Mouse (Mus musculus): ENCODE results near the gene Ppm1n.

The Ppm1n gene

GRCm38 (mm10) chr7:19279581-19280114, at the start of gene Ppm1n:
TSS of gene Ppm1n (minus strand) at chr7:19280064.
- DNase-seq (ENCODE audit: low read depth, low spot score), result no peak

- DNase-seq (ENCODE audit: low read depth, low spot score), result peak; percentile 47
Observed at GRCm38 (mm10) chr7:19328425-19328824, 48.6 kb upstream of the Ppm1n start.

GRCm38 (mm10) chr7:19327782-19328181, 47.9 kb upstream of the Ppm1n start:
- DNase-seq (ENCODE audit: low read depth, low spot score), result no peak

DNA sequence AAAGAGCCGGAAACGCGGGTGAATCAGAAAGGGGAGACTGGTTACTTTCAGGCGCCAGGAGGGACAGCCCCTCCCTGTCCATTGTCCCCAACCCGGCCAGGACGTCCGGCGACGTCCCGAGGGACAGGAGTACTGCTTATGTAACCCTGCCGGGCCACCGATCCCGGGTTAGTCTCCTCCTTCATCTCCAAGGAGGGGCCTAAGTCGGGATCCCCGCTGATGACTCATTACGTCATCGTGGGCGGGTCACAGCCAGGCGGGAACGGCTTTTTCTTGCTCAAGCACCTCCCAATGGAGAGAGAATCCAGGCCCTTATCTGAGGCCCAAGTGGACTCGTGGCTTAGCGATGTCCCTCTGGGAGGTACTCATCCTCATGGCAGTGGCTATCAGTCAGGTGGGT, 47.3 kb upstream of the Ppm1n start:
- no peak for DNase-seq (ENCODE audit: low read depth, low spot score)

DNA sequence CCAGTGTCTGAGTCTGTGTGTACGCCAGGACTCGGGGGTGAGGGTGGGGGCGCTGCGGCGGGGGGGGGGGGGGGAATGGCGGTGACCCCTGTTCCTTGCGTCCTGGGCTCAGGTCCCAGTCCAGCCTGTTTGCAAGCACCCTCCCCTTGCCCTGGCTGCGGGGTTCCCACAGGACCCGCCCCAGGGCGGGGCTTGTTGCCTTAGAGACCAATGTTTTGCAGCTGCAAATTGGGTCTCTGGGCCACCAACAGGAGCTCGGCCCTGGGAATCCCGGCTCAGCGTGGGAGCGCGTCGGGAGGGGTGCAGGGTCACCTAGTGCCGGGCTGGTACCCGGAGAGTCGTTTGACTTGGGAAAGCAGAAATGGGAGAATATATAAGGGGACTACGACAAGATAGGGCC, 46.5 kb upstream of the Ppm1n start:
- peak; percentile 85 for DNase-seq (ENCODE audit: low read depth, low spot score)

DNA sequence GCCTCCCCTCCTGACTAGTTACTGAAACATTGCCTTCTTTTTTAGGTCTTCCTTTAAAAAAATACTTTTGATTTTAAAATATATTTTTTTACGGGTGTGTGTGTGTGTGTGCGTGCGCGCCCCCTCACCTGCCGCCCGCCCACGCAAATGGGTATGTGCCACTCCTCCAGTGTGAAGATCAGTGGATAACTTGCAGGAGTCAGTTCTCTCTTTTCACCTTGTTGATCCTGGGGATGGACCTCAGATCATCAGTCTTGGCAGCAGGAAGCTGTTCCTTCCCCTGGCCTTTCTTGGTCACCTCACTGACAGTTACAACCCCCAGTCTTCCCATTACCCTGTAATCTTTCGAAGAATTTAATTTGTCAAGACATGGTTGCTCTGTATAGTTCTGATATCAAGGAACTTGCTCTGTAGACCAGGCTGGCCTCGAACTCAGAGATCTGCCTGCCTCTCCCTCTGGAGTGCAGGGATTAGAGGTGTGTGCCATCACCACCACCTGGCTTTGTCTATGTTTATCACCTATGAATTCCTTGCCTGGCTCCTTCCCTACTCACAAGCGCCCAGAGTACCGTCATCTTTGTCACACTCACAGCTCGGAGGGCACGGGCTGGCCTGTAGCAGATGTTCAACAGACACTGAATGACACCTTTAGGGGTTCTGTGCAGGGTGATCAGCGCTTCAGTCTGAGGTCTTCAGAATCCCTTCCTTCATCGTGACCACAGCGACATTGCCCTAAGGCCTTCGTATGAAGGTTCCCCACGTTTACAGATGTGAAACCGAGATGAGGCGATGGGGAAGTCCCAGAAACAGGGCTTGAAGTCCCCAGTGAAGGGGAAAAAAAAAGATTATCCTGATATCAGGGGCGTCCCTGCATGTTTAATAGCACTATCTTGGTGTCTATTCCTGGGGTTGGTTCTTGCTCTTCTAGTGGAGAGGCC, 45.7 kb upstream of the Ppm1n start:
- peak; percentile 87 for DNase-seq (ENCODE audit: low read depth, low spot score)

DNA sequence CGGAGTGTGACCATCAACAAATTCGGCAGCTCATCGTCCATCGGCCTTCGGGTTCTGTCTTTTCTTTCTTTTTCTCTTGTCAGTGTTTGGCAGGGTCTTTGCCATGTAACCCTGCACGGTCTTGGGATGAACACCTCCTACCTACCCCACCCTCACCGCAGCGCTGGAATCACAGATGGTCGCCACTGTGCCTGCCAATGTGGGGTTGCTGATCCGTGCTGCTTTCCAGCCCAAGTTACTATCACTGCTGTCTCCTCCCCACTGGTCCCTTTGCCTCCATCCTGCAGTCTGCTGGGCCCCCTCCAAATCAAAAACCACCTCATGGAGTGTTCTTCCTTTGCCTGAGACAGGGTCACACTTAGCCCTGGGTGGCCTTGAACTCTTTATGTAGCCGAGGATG, 44.4 kb upstream of the Ppm1n start:
- DNase-seq (ENCODE audit: low read depth, low spot score), result no peak

GRCm38 (mm10) chr7:19322489-19322888, 42.6 kb upstream of the Ppm1n start:
- DNase-seq (ENCODE audit: low read depth, low spot score), result no peak

- DNase-seq (ENCODE audit: low read depth, low spot score), result peak; percentile 68
Observed at GRCm38 (mm10) chr7:19321464-19321863, 41.6 kb upstream of the Ppm1n start.

DNA sequence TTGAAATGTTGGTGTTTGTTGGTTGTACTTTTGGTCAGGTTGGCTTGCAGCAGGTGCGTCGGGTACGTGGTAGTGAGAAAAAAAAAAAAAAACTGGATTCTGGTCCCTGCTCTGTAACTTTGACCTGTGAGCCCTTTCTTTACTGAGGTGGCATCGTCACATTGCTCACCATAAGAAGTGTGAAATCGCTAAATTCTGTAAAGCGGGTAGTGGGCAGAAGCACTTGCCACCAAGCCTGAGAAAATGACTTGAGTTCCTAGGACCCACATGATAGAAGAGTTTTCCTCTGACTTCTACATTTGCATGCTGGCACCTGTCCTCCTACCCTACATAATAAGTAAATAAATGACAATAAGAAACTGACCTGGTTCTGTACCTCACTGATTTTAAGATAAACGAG, 40.8 kb upstream of the Ppm1n start:
- DNase-seq (ENCODE audit: low read depth, low spot score), result no peak

- DNase-seq (ENCODE audit: low read depth, low spot score), result peak; percentile 95
Observed at GRCm38 (mm10) chr7:19319906-19320305, 40.0 kb upstream of the Ppm1n start.

- DNase-seq (ENCODE audit: low read depth, low spot score), result no peak
Observed at GRCm38 (mm10) chr7:19319458-19319857, 39.6 kb upstream of the Ppm1n start.

- peak; percentile 45 for DNase-seq (ENCODE audit: low read depth, low spot score)
Observed at GRCm38 (mm10) chr7:19318676-19319075, 38.8 kb upstream of the Ppm1n start.

- DNase-seq (ENCODE audit: low read depth, low spot score), result no peak
Observed at GRCm38 (mm10) chr7:19318201-19318600, 38.3 kb upstream of the Ppm1n start.

- no peak for DNase-seq (ENCODE audit: low read depth, low spot score)
Observed at GRCm38 (mm10) chr7:19316451-19317161, 36.7 kb upstream of the Ppm1n start.

GRCm38 (mm10) chr7:19314033-19314432, 34.2 kb upstream of the Ppm1n start:
- no peak for DNase-seq (ENCODE audit: low read depth, low spot score)

- no peak for DNase-seq (ENCODE audit: low read depth, low spot score)
Observed at GRCm38 (mm10) chr7:19311991-19312390, 32.1 kb upstream of the Ppm1n start.

DNA sequence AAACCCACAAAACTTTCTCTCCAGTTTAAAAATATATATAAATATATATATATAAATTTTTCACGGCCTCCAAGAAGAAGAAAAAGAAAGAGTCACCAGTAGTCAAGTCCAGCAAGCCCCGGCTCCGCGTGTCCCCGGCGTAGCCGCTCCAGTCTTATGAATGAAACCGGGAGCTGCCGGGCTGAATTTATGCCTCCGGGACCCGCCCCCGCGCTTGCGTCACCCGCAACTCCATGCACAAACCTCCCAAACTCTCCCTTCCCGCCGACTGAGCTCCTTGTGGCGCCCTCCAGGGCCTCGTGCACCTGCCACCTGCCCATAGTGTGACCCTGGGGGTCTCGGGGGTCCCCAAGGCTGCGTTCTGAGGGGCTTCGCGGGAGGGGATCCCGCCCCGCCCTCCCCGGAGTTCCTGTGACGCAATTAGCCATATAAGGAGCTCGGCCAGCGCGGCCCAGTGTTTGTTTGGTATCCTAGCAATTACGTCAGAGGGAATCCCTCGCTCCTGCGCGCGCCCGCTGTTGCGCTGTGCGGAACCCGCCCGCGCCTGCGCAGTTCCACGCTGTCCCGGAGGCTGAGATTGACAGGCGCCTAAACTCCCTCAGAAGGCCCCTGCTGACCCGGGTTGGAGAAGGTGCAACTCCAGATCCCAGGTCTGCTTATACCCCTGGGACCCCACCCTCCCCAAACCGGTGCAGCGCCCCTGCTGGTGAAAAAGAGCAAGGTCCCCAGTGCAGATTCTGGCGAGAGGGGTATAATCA, 30.2 kb upstream of the Ppm1n start, which contains the start of gene Fosb:
Gene Fosb (minus strand): TSS at position 168 of the 758 bp plus-strand sequence.
- DNase-seq (ENCODE audit: low read depth, low spot score), result peak; percentile 98

GRCm38 (mm10) chr7:19309278-19309883, 29.5 kb upstream of the Ppm1n start:
- peak; percentile 63 for DNase-seq (ENCODE audit: low read depth, low spot score)

DNA sequence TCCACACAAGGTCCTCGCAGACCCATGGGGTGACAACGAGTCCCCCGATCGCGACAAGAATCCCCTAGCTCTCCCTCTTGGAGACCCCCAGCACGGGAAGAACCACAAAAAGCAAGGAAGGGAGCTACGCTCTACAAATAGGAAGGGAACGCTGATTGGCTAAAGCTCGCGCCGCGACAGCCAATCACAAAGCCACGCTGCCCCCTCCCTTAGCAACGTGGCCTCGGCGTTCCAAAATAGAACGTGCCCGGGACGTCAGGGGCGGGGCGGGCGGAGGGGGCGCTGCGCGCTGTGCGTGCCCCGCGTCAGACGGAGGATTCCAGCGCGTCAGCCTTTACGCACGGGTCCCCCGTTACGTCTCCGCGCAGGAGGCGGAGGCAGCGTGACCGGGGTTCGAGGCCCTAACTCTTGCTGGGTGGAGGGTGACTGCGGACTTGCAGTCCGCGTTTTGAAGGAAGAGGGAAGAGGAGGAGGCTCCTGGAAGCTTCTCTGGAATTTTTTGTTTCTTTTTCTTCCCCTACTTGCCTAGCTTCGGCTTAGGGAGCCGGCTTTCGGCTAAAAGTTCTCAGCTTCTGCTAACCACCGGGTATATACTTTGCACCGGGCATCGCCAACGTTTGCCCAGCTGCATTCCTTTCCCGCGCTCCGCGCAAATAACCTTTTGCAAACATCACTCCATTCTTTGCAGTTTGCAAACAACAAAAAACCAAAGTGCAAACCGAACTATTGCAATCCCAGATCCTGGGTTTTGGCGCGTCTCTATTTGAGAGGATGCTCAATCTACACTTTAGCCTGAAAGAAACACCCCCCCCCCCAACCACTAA, 28.8 kb upstream of the Ppm1n start:
- DNase-seq (ENCODE audit: low read depth, low spot score), result peak; percentile 98

All from A20 (cell line).